Mouse (Mus musculus): ENCODE results near the gene Rora. TPM values are rescaled to one million over a fixed set of nuclear protein-coding genes. Genes with fewer than 3 reads are reported as not detected.

The Rora gene
- total RNA-seq, 4 experiments from 2014 or later: 103 to 117 (median 104) TPM

GRCm38 (mm10) chr9:68884451-68885035 lies 231.0 kb downstream of the Rora start:
- DNase-seq (ENCODE audit: low spot score in 2 of 2): no peak

- peak; percentile 51 to 59 for DNase-seq (ENCODE audit: low spot score in 2 of 2)
Observed at GRCm38 (mm10) chr9:68888670-68889069, 235.1 kb downstream of the Rora start.

GRCm38 (mm10) chr9:68891431-68891830 lies 237.8 kb downstream of the Rora start:
- no peak for DNase-seq (ENCODE audit: low spot score in 2 of 2)

- no peak for DNase-seq (ENCODE audit: low spot score in 2 of 2)
Observed at GRCm38 (mm10) chr9:68892356-68892755, 238.8 kb downstream of the Rora start.

GRCm38 (mm10) chr9:68892859-68893258 lies 239.3 kb downstream of the Rora start:
- DNase-seq (ENCODE audit: low spot score in 2 of 2): no peak

GRCm38 (mm10) chr9:68898286-68898685 lies 244.7 kb downstream of the Rora start:
- no peak for DNase-seq (ENCODE audit: low spot score in 2 of 2)

GRCm38 (mm10) chr9:68899525-68900222 lies 246.1 kb downstream of the Rora start:
- DNase-seq (ENCODE audit: low spot score in 2 of 2): no peak

- no peak for DNase-seq (ENCODE audit: low spot score in 2 of 2)
Observed at GRCm38 (mm10) chr9:68906361-68906883, 252.8 kb downstream of the Rora start.

- DNase-seq (ENCODE audit: low spot score in 2 of 2): no peak
Observed at GRCm38 (mm10) chr9:68912483-68913151, 259.0 kb downstream of the Rora start.

- no peak for DNase-seq (ENCODE audit: low spot score in 2 of 2)
Observed at GRCm38 (mm10) chr9:68913191-68913697, 259.7 kb downstream of the Rora start.

- DNase-seq (ENCODE audit: low spot score in 2 of 2): peak in 1 of 2 experiments; percentile 40
Observed at GRCm38 (mm10) chr9:68914541-68915275, 261.1 kb downstream of the Rora start.

- DNase-seq (ENCODE audit: low spot score in 2 of 2): no peak
Observed at GRCm38 (mm10) chr9:68916741-68917140, 263.2 kb downstream of the Rora start.

- no peak for DNase-seq (ENCODE audit: low spot score in 2 of 2)
Observed at GRCm38 (mm10) chr9:68923128-68923601, 269.6 kb downstream of the Rora start.

- DNase-seq (ENCODE audit: low spot score in 2 of 2): no peak
Observed at GRCm38 (mm10) chr9:68926406-68926805, 272.8 kb downstream of the Rora start.

- no peak for DNase-seq (ENCODE audit: low spot score in 2 of 2)
Observed at GRCm38 (mm10) chr9:68933159-68933558, 279.6 kb downstream of the Rora start.

- no peak for DNase-seq (ENCODE audit: low spot score in 2 of 2)
Observed at GRCm38 (mm10) chr9:68934238-68934637, 280.7 kb downstream of the Rora start.

GRCm38 (mm10) chr9:68935611-68936010 lies 282.0 kb downstream of the Rora start:
- peak in 1 of 2 experiments; percentile 6 for DNase-seq (ENCODE audit: low spot score in 2 of 2)

- peak; percentile 65 to 71 for DNase-seq (ENCODE audit: low spot score in 2 of 2)
Observed at GRCm38 (mm10) chr9:68941037-68941436, 287.5 kb downstream of the Rora start.

GRCm38 (mm10) chr9:68942595-68943011 lies 289.0 kb downstream of the Rora start:
- DNase-seq (ENCODE audit: low spot score in 2 of 2): no peak

GRCm38 (mm10) chr9:68944026-68944425 lies 290.4 kb downstream of the Rora start:
- no peak for DNase-seq (ENCODE audit: low spot score in 2 of 2)

- DNase-seq (ENCODE audit: low spot score in 2 of 2): no peak
Observed at GRCm38 (mm10) chr9:68947707-68948106, 294.1 kb downstream of the Rora start.

Measured in gastrocnemius, adult 8-10 months (tissue).